Mouse (Mus musculus) hindbrain, embryonic 14.5 days (tissue): ENCODE measurements around the gene Tac4. TPM values are rescaled to one million over a fixed set of nuclear protein-coding genes. Genes with fewer than 3 reads are reported as not detected.

Experiments used
- ATAC-seq: fragments of 200-750 bp; cut with Nextera tagmentation; 2 replicates; pipeline ENCODE4 v1.8.0; 2017; ENCODE audit warnings: moderate number of reproducible peaks, mild to moderate bottlenecking, moderate TSS enrichment, moderate library complexity; ENCODE audit not compliant: low FRiP score
- DNase-seq: peaks from one replicate; pipeline ENCODE4 v3.0.0-alpha.2; 2015; ENCODE audit warnings: low spot score
- H3K27ac ChIP-seq: fragments of 300-500 bp; sonication (generic); 2 replicates; pipeline ENCODE4 v1.5.1; 2014; ENCODE audit warnings: mild to moderate bottlenecking, moderate library complexity
- H3K27me3 ChIP-seq: fragments of 300-500 bp; sonication (generic); 2 replicates; pipeline ENCODE4 v1.6.1; 2014; ENCODE audit warnings: mild to moderate bottlenecking, low read length, mixed read lengths; ENCODE audit not compliant: control insufficient read depth, insufficient read depth
- H3K36me3 ChIP-seq: fragments of 300-500 bp; sonication (generic); replicated peaks from 2 replicates; pipeline ENCODE4 v1.6.1; 2014; ENCODE audit not compliant: control insufficient read depth, insufficient read depth
- H3K4me1 ChIP-seq: fragments of 300-500 bp; sonication (generic); replicated peaks from 2 replicates; pipeline ENCODE4 v1.6.1; 2014; ENCODE audit warnings: antibody characterized with exemption, low read length, mixed read lengths; ENCODE audit not compliant: control insufficient read depth, insufficient read depth
- H3K4me2 ChIP-seq: fragments of 300-500 bp; sonication (generic); replicated peaks from 2 replicates; pipeline ENCODE4 v1.6.1; 2014; ENCODE audit warnings: mild to moderate bottlenecking, moderate library complexity
- H3K4me3 ChIP-seq: fragments of 300-500 bp; sonication (generic); replicated peaks from 2 replicates; pipeline ENCODE4 v1.5.1; 2014; ENCODE audit warnings: mild to moderate bottlenecking, low read length
- H3K9ac ChIP-seq: fragments of 300-500 bp; sonication (generic); 2 replicates; pipeline ENCODE4 v1.6.1; 2014
- H3K9me3 ChIP-seq: fragments of 300-500 bp; sonication (generic); 2 replicates; pipeline ENCODE4 v1.6.1; 2016; ENCODE audit warnings: low read length; ENCODE audit not compliant: control insufficient read depth
- WGBS: fragments of 180-500 bp; shearing (Covaris S2); extraction: QIAGEN DNeasy Blood & Tissue Kit; methylation state at CpG from one replicate; pipeline ENCODE4 v1.1.7; 2014; 5-methylcytosine and 5-hydroxymethylcytosine counted together
- polyA plus RNA-seq: library from polyadenylated mRNA; unstranded; fragments of >200 nt; fragmentation: Nextera tagmentation; extraction: Ambion mirVana; gene quantifications from 2 replicates; pipeline ENCODE4 v1.2.1, GENCODE M21; 2014

Tac4 gene
- 0.17 TPM in 1 of 2 replicates, not detected in the other for polyA plus RNA-seq

DNA sequence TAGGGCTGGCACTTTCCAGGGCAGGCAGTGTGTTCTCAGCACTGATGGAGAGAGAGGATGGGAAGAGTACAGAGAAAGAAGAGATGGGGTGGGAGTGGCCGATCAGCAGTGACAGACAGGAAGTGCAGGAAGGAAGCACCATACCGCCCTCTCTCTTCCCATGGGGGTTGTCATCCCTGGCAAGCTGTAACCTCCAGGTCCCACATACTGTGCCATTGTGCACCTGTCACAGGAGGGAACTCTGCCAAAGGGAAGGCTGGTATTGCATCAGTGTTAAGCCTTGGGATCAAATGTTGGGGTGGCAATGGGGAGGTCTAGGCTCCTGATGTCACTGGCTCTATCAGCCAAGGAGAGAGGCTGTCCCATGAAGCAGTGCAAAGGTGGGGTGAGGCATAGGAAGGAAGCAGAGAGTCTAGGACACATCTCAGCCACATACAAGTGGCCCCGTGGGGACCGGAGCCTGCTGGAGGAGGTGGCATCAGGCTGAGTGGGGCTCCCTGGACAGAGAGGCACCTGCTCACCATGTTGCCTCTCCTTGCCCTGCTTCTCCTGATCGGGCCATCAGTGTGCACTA is at the start of gene Tac4:
TSS of gene Tac4 (plus strand) at position 352 of the 574 bp plus-strand sequence.
- Histone ChIP-seq H3K27ac (no peak within 1 kb of the TSS), H3K4me1 (peaks cover 15% of the 10 kb centered on the region), H3K36me3 (no peaks in the 10 kb centered on the region), H3K4me2 (no peak within 1 kb of the TSS), H3K4me3 (no peak within 1 kb of the TSS), H3K9me3 (no peaks in the 10 kb centered on the region), H3K27me3 (no peaks in the 10 kb centered on the region), H3K9ac (no peak within 1 kb of the TSS)
- 80% methylated on average over 5 of the region's 5 CpGs for WGBS
- no peak for ATAC-seq
- DNase-seq: no peak

DNA sequence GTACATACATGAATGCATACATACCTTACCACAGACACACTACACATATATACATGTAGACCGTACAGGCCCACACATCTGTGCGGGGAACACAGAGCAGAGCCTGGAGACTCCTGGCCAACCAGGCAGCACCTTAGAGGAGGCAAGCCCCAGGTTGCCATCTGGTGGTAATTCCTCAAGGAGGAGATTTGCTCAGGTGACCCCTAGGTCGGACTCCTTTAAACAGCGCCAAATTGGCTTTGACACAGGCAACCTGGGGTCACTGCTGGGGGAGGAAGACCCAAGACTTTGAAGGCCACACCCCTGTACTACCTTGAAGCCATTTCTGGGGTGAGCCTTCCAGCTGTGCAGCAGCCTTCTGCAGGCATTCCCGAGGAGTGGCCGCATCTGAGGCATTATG is 47.7 kb upstream of the Tac4 start:
- DNase-seq (no peak), ATAC-seq (no peak)
- WGBS: 31% methylated on average over 6 of the region's 6 CpGs
- H3K36me3 ChIP-seq: no peaks in the 10 kb centered on the region
- no peak overlapping the region for H3K4me3 ChIP-seq
- H3K9ac ChIP-seq: no peak overlapping the region
- no peaks in the 10 kb centered on the region for H3K9me3 ChIP-seq
- peaks cover 3% of the 10 kb centered on the region; the same call in 1 of the 2 replicates for H3K4me1 ChIP-seq
- no peak overlapping the region for H3K27ac ChIP-seq
- no peak overlapping the region for H3K4me2 ChIP-seq
- H3K27me3 ChIP-seq: 0 out of 2 replicates have a peak, but pooled peaks cover 5% of the 10 kb centered on the region

DNA sequence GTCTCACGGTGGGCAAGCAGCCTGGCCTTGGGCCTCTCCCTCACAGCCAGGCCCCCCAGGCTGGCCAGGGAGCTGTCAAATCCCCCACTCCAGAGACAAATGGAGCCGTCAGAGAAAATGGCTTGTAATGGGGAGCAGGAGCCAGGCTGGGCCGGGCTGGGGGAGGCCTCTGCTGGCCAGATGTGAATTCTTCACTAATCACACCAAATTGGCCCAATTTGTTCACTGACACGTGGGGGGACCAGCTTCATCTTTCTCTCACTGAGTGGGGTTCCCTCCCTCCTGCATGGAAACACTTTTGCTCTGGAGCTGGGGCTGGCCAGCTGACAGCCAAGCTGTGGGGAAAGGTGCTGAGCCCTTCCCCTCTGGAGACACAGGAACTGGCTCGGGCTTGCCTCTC is 47.0 kb upstream of the Tac4 start:
- no peak overlapping the region for H3K9ac ChIP-seq
- H3K4me2 ChIP-seq: no peak overlapping the region
- 0 out of 2 replicates have a peak, but pooled peaks cover 5% of the 10 kb centered on the region for H3K27me3 ChIP-seq
- H3K27ac ChIP-seq: no peak overlapping the region
- H3K4me1 ChIP-seq: peaks cover 3% of the 10 kb centered on the region; the same call in 1 of the 2 replicates
- WGBS: 13% methylated on average over 5 of the region's 5 CpGs
- no peak overlapping the region for H3K4me3 ChIP-seq
- ATAC-seq (no peak), DNase-seq (no peak)
- no peaks in the 10 kb centered on the region for H3K36me3 ChIP-seq
- H3K9me3 ChIP-seq: no peaks in the 10 kb centered on the region

DNA sequence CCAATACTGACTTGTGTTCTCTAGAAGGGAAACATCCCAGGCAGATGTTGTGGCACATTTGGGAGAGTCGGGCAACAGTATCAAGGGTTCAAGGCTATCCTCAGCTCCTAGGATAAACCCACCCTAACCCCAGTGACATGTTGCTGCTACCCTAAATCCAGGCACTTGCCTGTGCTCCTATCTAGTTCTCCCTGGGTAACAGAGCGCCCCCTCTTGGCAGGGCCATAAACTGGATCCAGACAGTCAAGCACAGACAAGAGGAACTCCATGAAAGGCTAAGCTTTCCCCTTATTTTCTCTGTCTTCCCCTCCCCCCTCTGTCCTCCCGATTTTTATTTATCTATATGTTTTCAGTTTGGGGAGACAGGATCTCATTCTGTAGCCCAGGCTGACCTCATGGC is 45.1 kb upstream of the Tac4 start:
- no peak overlapping the region for H3K27ac ChIP-seq
- no peak overlapping the region for H3K4me3 ChIP-seq
- 72% methylated on average over 3 of the region's 3 CpGs for WGBS
- no peak overlapping the region for H3K4me2 ChIP-seq
- 0 out of 2 replicates have a peak, but pooled peaks cover 2% of the 10 kb centered on the region for H3K4me1 ChIP-seq
- H3K27me3 ChIP-seq: 0 out of 2 replicates have a peak, but pooled peaks cover 8% of the 10 kb centered on the region
- ATAC-seq (no peak), DNase-seq (no peak)
- H3K9me3 ChIP-seq: no peaks in the 10 kb centered on the region
- H3K9ac ChIP-seq: no peak overlapping the region
- H3K36me3 ChIP-seq: no peaks in the 10 kb centered on the region

DNA sequence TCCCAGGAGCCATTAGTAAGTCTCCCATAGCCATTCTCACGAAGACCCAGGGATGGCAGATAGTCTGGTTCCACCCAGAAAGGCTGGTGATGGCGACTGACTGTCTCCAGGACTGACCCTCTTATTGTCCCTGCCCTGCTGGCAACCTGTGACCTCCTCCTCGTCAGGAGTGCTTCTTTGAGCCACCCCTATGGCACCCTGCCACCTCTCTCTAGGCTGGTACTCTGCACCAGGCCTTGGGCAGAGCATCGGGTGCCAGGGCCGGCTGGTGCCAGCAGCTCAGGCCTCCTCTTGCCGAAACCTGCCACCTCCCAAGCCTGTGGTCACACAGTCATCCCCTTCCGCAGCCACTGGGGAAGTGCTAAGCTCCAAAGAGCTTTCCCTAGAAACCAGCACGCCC is 42.2 kb upstream of the Tac4 start:
- H3K27me3 ChIP-seq: peaks cover 32% of the 10 kb centered on the region
- no peak for ATAC-seq

DNA sequence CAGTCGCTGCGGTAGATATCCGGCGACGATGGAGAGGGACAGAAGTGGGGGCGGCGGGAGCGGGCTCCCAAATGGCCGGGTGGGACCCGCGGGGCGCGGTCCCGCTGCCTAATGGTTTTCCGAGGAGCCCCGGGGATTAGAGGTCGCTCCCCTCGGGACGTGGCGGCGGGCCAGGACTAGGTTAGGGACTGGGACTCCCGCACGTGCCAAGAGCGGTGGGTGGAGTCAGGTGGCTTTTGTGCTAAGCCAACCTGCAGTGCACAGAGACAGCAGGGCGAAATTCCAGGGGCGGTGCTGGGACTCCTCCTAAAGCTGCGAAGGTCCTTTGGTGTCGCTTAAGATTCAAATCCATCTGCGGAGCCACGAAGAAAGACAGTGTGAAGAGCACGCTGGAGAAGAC is 37.9 kb upstream of the Tac4 start:
- no peaks in the 10 kb centered on the region for H3K36me3 ChIP-seq
- no peak overlapping the region for H3K27ac ChIP-seq
- no peaks in the 10 kb centered on the region for H3K9me3 ChIP-seq
- peak overlapping the region; percentile 30 for H3K4me3 ChIP-seq
- peaks cover 5% of the 10 kb centered on the region; the same call in 1 of the 2 replicates for H3K4me1 ChIP-seq
- H3K4me2 ChIP-seq: peak overlapping the region; percentile 68
- ATAC-seq: no peak
- WGBS: under 1% methylated on average over 31 of the region's 31 CpGs
- peak overlapping the region; percentile 50 for H3K9ac ChIP-seq
- peak; percentile 38 for DNase-seq
- peaks cover 44% of the 10 kb centered on the region for H3K27me3 ChIP-seq

More for the DNA sequence above, 42.2 kb upstream of the Tac4 start:
- peaks cover 5% of the 10 kb centered on the region; the same call in 1 of the 2 replicates for H3K4me1 ChIP-seq
- 53% methylated on average over 8 of the region's 8 CpGs for WGBS
- no peak overlapping the region for H3K4me3 ChIP-seq
- no peak overlapping the region for H3K27ac ChIP-seq
- no peaks in the 10 kb centered on the region for H3K9me3 ChIP-seq
- H3K4me2 ChIP-seq: no peak overlapping the region
- no peaks in the 10 kb centered on the region for H3K36me3 ChIP-seq
- no peak overlapping the region for H3K9ac ChIP-seq
- DNase-seq: no peak

DNA sequence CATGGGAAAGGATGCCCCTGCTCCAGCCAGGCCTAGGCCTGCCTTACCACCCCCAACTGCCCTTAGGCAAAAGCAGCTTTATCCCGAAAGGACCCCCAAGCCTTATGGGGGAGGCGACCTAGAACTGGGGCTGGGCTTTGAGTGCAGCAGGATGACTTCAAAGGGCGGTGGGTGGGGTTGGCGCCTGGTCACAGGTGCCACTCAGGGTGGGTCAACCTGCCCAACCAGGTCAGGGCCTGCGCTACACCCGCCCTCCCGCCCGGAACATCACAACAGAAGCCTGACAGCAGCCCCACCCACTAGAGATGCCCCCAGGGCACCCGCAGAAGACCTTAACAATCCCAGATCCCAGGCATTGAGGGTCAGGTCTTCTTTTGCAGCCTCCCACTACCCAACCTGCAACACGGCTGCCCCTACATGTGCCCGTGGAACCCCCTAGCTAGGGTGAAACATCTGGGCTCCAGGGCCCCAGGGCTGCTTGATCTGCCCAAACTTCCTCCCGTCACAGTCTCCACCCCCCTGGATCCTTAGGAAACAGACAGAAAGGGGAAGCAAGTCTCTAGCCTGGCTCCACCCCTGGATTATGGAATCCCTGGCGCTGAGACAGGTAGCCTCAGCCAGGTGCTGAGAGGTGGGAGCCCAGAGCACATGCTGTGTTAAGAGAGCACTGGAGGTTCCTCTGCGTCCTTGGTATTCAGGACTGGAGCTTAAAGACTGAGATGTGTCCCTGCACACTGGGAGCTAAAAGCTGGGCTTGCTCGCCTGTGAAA is 37.0 kb upstream of the Tac4 start:
- Histone ChIP-seq H3K4me3 (peak overlapping the region; percentile 30), H3K4me1 (peaks cover 5% of the 10 kb centered on the region; the same call in 1 of the 2 replicates), H3K27ac (no peak overlapping the region), H3K9me3 (no peaks in the 10 kb centered on the region), H3K4me2 (peak overlapping the region; percentile 68), H3K36me3 (no peaks in the 10 kb centered on the region), H3K9ac (peak overlapping the region; percentile 50; the same call in 1 of the 2 replicates), H3K27me3 (peaks cover 44% of the 10 kb centered on the region)
- no peak for ATAC-seq
- no peak for DNase-seq
- WGBS: 18% methylated on average over 15 of the region's 15 CpGs

DNA sequence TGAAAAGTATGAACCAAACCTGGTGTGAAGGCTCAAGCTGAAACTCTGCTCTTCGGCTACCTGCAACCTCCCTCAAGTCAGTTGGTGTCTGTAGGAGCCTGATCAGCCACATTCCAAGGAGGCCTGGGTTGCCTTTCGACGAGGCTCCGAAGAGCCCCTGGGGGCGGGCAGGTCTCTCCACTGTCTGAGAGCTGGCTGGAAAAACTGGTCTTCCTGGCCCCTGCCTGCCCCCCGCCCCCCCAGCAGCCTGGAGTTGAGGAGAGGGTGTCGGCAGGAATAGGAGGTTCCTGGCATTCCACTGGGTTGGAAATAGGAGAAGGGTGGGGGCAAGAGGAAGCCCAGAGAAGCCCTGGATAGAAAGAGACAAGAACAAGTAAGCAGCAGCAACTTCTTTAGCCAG is 35.9 kb upstream of the Tac4 start:
- H3K9ac ChIP-seq: no peak overlapping the region
- H3K9me3 ChIP-seq: no peaks in the 10 kb centered on the region
- no peak overlapping the region for H3K4me3 ChIP-seq
- peaks cover 5% of the 10 kb centered on the region; the same call in 1 of the 2 replicates for H3K4me1 ChIP-seq
- peaks cover 44% of the 10 kb centered on the region for H3K27me3 ChIP-seq
- DNase-seq: no peak
- H3K4me2 ChIP-seq: no peak overlapping the region
- no peak for ATAC-seq
- no peaks in the 10 kb centered on the region for H3K36me3 ChIP-seq
- H3K27ac ChIP-seq: no peak overlapping the region
- 30% methylated on average over 7 of the region's 7 CpGs for WGBS

DNA sequence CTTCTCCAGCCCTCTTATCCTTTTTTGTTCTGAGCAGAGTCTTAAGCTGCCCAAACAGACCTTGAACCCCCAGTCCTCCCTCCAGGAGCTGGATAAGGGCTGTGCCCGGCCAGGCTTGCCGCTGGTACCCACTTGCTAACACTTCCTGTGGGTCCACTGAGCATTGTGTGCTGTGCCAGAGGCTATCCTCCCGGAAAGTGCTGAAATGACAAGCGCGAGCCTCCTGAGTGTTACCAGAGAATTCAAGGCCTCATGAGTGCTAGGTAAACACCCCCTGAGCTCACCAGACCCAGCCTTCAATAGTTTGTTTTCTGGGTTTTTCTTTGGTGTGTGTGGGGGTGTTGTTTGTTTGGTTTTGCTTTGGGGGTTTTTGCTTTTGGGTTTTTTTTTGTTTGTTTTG is 33.9 kb upstream of the Tac4 start:
- H3K9me3 ChIP-seq: no peaks in the 10 kb centered on the region
- WGBS: 63% methylated on average over 5 of the region's 5 CpGs
- no peak for ATAC-seq
- no peaks in the 10 kb centered on the region for H3K36me3 ChIP-seq
- H3K27me3 ChIP-seq: peaks cover 38% of the 10 kb centered on the region
- H3K4me2 ChIP-seq: no peak overlapping the region
- no peak overlapping the region for H3K4me3 ChIP-seq
- DNase-seq: no peak
- no peak overlapping the region for H3K27ac ChIP-seq
- peaks cover 5% of the 10 kb centered on the region; the same call in 1 of the 2 replicates for H3K4me1 ChIP-seq
- no peak overlapping the region for H3K9ac ChIP-seq
